Mouse (Mus musculus) CH12.LX (cell line): ENCODE data around the gene Sorbs2. TPM values are rescaled to one million over a fixed set of nuclear protein-coding genes. Genes with fewer than 3 reads are reported as not detected.

Experiments used
- DNase-seq: peaks from one replicate; pipeline ENCODE4 v3.0.0-alpha.2; 2013; ENCODE audit errors: extremely low read depth
- H3K27ac ChIP-seq: 2 replicates; pipeline ENCODE4 v1.5.1; 2012; ENCODE audit warnings: low read depth, mild to moderate bottlenecking, control low read depth, moderate library complexity; ENCODE audit not compliant: insufficient read depth
- H3K27me3 ChIP-seq: replicated peaks from 2 replicates; pipeline ENCODE3; 2012; ENCODE audit warnings: inconsistent platforms
- H3K36me3 ChIP-seq, 2 experiments: replicated peaks in 1 of 2; 2 replicates each; pipeline versions ENCODE3 to v1.6.1; 2012; ENCODE audit warnings: inconsistent platforms in 1 of 2, low read length in 1 of 2, mild to moderate bottlenecking in 1 of 2, mixed read lengths in 1 of 2, moderate library complexity in 1 of 2; ENCODE audit not compliant: control insufficient read depth in 1 of 2, insufficient read depth in 1 of 2
- H3K4me1 ChIP-seq, 2 experiments: 2 replicates each; pipeline ENCODE4 v1.6.1; 2012; ENCODE audit warnings: inconsistent platforms in 1 of 2, moderate library complexity in 1 of 2; ENCODE audit not compliant: insufficient read depth in 2 of 2, control insufficient read depth in 1 of 2
- H3K4me2 ChIP-seq: 2 replicates; pipeline ENCODE4 v1.6.1; 2012; ENCODE audit warnings: low read depth, mild to moderate bottlenecking, control low read depth; ENCODE audit not compliant: poor library complexity, insufficient read depth, severe bottlenecking
- H3K4me3 ChIP-seq, 3 experiments: fragments of 150-350 bp in 1 of 3; sonication (generic) in 1 of 3; replicated peaks in 1 of 3; 2 replicates each; pipeline versions ENCODE3 to v1.5.1; 2011 to 2012; ENCODE audit warnings: low read depth in 2 of 3, low read length in 2 of 3, mild to moderate bottlenecking in 2 of 3, moderate library complexity in 2 of 3, control low read depth in 1 of 3, improper control_type of control experiment in 1 of 3, inconsistent platforms in 1 of 3, mixed read lengths in 1 of 3; ENCODE audit not compliant: poor library complexity in 1 of 3
- H3K79me2 ChIP-seq: replicated peaks from 2 replicates; pipeline ENCODE4 v1.6.1; 2012; ENCODE audit warnings: mild to moderate bottlenecking, moderate library complexity; ENCODE audit not compliant: control insufficient read depth, poor library complexity, insufficient read depth, severe bottlenecking; ENCODE audit errors: extremely low read depth
- H3K9ac ChIP-seq: 2 replicates; pipeline ENCODE4 v1.6.1; 2012; ENCODE audit warnings: low read depth, mild to moderate bottlenecking, control low read depth, moderate library complexity; ENCODE audit not compliant: insufficient read depth
- H3K9me3 ChIP-seq: replicated peaks from 2 replicates; pipeline ENCODE3; 2012; ENCODE audit warnings: low read length, inconsistent platforms, mixed read lengths
- CHD1 ChIP-seq: IDR thresholded peaks from 2 replicates; pipeline ENCODE4 v1.6.1; 2012; ENCODE audit warnings: low read depth, low read length, improper control_type of control experiment, inconsistent platforms
- CHD2 ChIP-seq: IDR thresholded peaks from 2 replicates; pipeline ENCODE4 v1.6.1; 2011; ENCODE audit warnings: low read length, improper control_type of control experiment
- CTCF ChIP-seq, 2 experiments: IDR thresholded peaks in 1 of 2; conservative IDR thresholded peaks in 1 of 2; 2 replicates each; pipeline ENCODE4 v1.5.1; 2011 to 2012; ENCODE audit warnings: low read depth in 2 of 2, low read length in 2 of 2, improper control_type of control experiment in 1 of 2, inconsistent platforms in 1 of 2, mild to moderate bottlenecking in 1 of 2, moderate library complexity in 1 of 2
- EP300 ChIP-seq: IDR thresholded peaks from 2 replicates; pipeline ENCODE4 v1.6.1; 2011; ENCODE audit warnings: low read length, improper control_type of control experiment
- ETS1 ChIP-seq: conservative IDR thresholded peaks from 2 replicates; pipeline ENCODE4 v1.6.1; 2012; ENCODE audit warnings: low read depth, mild to moderate bottlenecking, inconsistent platforms, low read length, improper control_type of control experiment, moderate library complexity
- HCFC1 ChIP-seq: IDR thresholded peaks from 2 replicates; pipeline ENCODE4 v1.6.1; 2012; ENCODE audit warnings: low read depth, mild to moderate bottlenecking, inconsistent platforms, low read length, improper control_type of control experiment
- IRF4 ChIP-seq: IDR thresholded peaks from 2 replicates; pipeline ENCODE4 v1.6.1; 2014; ENCODE audit warnings: low read depth, mild to moderate bottlenecking, inconsistent platforms, low read length, improper control_type of control experiment
- JUN ChIP-seq: IDR thresholded peaks from 2 replicates; pipeline ENCODE4 v1.6.1; 2011; ENCODE audit warnings: low read depth, mild to moderate bottlenecking, low read length, improper control_type of control experiment, moderate library complexity; ENCODE audit not compliant: insufficient read depth
- KAT2A ChIP-seq: IDR thresholded peaks from 2 replicates; pipeline ENCODE4 v1.6.1; 2012; ENCODE audit warnings: low read length, improper control_type of control experiment, inconsistent platforms; ENCODE audit not compliant: insufficient replicate concordance
- MAX ChIP-seq: IDR thresholded peaks from 2 replicates; pipeline ENCODE4 v1.6.1; 2011; ENCODE audit warnings: low read length, improper control_type of control experiment
- MXI1 ChIP-seq: IDR thresholded peaks from 2 replicates; pipeline ENCODE4 v1.6.1; 2011; ENCODE audit warnings: mild to moderate bottlenecking, low read depth, low read length, improper control_type of control experiment
- MYC ChIP-seq: IDR thresholded peaks from 2 replicates; pipeline ENCODE4 v1.6.1; 2011; ENCODE audit warnings: low read depth, mild to moderate bottlenecking, improper control_type of control experiment, low read length
- NELFE ChIP-seq: IDR thresholded peaks from 2 replicates; pipeline ENCODE4 v1.6.1; 2011; ENCODE audit warnings: low read depth, low read length, improper control_type of control experiment
- NRF1 ChIP-seq: IDR thresholded peaks from 2 replicates; pipeline ENCODE4 v1.6.1; 2014; ENCODE audit warnings: low read depth, mild to moderate bottlenecking, inconsistent platforms, low read length, improper control_type of control experiment, moderate library complexity
- RCOR1 ChIP-seq: conservative IDR thresholded peaks from 2 replicates; pipeline ENCODE4 v1.6.1; 2012; ENCODE audit warnings: low read depth, mild to moderate bottlenecking, inconsistent platforms, low read length, improper control_type of control experiment
- SIN3A ChIP-seq: IDR thresholded peaks from 2 replicates; pipeline ENCODE4 v1.6.1; 2012; ENCODE audit warnings: low read length, improper control_type of control experiment, inconsistent platforms
- TCF12 ChIP-seq: IDR thresholded peaks from 2 replicates; pipeline ENCODE4 v1.6.1; 2014; ENCODE audit warnings: low read depth, mild to moderate bottlenecking, inconsistent platforms, low read length, improper control_type of control experiment
- USF1 ChIP-seq: IDR thresholded peaks from 2 replicates; pipeline ENCODE4 v1.6.1; 2014; ENCODE audit warnings: low read depth, mild to moderate bottlenecking, inconsistent platforms, low read length, improper control_type of control experiment
- USF2 ChIP-seq: conservative IDR thresholded peaks from 2 replicates; pipeline ENCODE4 v1.6.1; 2011; ENCODE audit warnings: low read depth, low read length, improper control_type of control experiment
- ZMIZ1 ChIP-seq: IDR thresholded peaks from 2 replicates; pipeline ENCODE4 v1.6.1; 2012; ENCODE audit warnings: low read depth, mild to moderate bottlenecking, inconsistent platforms, low read length, improper control_type of control experiment
- ZNF384 ChIP-seq: IDR thresholded peaks from 2 replicates; pipeline ENCODE4 v1.6.1; 2012; ENCODE audit warnings: low read depth, low read length, improper control_type of control experiment, inconsistent platforms
- dilution Hi-C: fragments of 300-500 bp; cut with MboI; formaldehyde crosslinking; loops from 2 replicates; pipeline ENCODE4 v1.14.3; 2020; ENCODE audit warnings: low sequenced_read_pairs; ENCODE audit not compliant: extremely low pct_unique_long_range_greater_than_20kb, extremely low pct_ligation_motif_present
- in situ Hi-C: fragments of 300-500 bp; cut with MboI; formaldehyde crosslinking; loops from 3 replicates; pipeline ENCODE4 v1.14.3; 2019; ENCODE audit warnings: low sequenced_read_pairs, low pct_ligation_motif_present, low pct_unique_long_range_greater_than_20kb, mixed read lengths
- polyA plus RNA-seq: library from polyadenylated mRNA; unstranded; fragments of >175 nt; gene quantifications from 2 replicates; pipeline ENCODE4 v1.2.1, GENCODE M21; 2012; ENCODE audit warnings: low read depth; ENCODE audit not compliant: insufficient read length
- total RNA-seq, 2 experiments: library from RNA; depleted of rRNA; stranded (reverse); fragments of 300-350 nt in 1 of 2; fragments of >200 nt in 1 of 2; gene quantifications; 2 replicates each; pipeline ENCODE4 v1.2.3; 2012 to 2014

The Sorbs2 gene
- total and polyA plus RNA-seq, 3 experiments: not detected

DNA sequence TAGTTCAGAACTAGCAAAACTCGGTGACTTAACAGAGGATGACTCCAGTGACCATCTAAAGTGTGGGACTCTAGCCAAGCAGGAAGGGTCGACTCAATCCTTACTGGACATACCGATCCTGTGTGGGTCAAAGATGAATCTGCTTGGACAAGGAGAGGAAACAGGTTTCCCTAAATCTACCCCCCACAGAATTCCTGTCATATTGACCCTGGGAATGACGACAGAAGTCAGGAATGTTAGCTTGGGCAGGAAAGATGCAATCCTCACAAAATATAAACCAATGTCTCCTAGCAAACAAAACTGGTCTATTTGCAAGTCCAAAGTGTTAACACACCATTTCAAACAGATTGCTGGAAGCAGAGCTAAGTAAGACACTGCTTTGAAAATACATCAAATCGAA is 118.8 kb downstream of the Sorbs2 start:
- DNase-seq: no peak
- dilution Hi-C loops: no loop called here
- peaks cover 0 to 8% of the 10 kb centered on the region in 2 experiments; a peak in 2 of 4 replicates for H3K4me1 ChIP-seq
- no peak overlapping the region for H3K4me3 ChIP-seq
- H3K36me3 ChIP-seq: no peaks in the 10 kb centered on the region
- no peaks in the 10 kb centered on the region for H3K27me3 ChIP-seq
- no peaks in the 10 kb centered on the region for H3K9me3 ChIP-seq
- H3K4me2 ChIP-seq: no peak overlapping the region
- in situ Hi-C loops: no loop called here
- no peaks in the 10 kb centered on the region for H3K79me2 ChIP-seq
- TF ChIP-seq MYC (no peak), HCFC1 (no peak), JUN (no peak)
- no peak overlapping the region for H3K9ac ChIP-seq
- no peak overlapping the region for H3K27ac ChIP-seq

DNA sequence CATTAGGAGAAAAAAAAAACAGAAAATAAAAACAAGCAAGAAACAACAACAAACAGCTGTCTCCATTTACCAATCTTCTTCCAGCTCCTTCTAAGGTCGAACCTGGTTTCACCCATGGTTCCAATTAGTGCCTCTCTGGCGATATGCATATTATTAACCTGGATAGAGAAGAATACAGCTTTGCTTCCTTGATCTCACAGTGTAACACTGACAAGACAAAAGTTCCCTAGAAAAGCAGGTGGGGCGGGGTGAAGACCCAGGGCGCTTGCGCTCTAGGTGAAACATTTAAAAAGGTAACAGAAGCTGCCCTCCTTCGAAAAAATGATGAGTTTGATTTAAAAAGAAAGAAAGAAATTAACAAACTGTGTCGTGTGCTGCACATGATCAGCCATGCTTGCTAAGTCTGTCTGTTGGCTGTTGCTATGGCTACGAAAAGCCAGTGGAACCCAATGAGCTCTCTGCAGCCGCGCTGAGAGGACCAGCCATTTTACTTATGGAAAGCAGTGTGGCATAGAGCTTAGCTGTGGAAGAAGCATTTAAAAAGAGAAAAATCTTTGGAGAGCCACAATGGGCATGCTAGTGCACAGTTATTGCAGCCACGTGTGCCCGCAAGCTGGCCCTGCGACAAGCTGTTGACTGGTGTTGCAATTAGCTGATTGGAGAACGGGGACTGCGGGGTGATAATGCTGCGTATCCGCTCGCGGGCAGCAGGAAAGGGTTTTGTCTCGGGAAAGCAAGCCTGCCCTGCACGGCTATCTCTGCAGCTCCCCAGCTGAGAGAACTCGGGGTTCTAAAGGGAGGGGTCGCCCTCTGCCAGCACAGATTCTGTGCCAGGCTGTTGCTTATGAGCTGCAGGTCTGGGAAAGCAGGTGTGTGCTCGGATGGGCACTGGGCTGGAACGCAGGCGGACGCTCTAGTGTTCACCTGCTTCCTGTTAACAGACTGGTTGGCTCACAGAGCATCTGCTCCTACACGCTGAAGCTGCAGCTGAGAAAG is 120.0 kb downstream of the Sorbs2 start:
- H3K4me3 ChIP-seq: no peak overlapping the region

DNA sequence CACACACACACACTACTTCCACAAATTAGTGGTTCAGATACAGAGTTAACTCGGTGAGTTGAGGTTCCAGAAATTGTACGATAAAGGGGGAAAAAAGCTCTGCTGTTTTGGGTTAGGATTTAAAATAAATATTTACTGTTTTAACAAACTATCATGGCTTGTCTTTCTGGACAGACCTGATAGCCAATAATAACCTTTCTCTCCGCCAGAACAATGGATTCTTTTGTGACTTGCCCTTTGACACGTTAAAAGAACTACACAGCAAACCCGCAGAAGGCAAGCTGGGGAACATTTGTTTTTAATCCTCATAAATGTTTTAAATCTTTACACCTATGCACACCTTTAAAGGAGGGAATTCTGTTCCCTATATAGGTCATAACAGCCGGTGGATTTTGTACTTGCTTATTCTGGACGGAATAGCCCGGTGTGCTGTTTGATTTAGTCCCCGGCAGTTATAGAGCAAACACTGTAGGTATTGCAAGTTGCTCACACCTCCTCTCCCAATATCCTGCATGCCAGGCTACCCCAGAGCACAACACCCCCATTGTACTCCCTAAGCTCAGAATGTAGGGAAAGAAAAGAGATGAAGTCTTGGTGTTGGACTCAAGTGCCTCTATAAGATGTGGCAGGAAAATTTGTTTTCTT is 121.0 kb downstream of the Sorbs2 start:
- Histone ChIP-seq H3K9me3 (no peaks in the 10 kb centered on the region), H3K27me3 (no peaks in the 10 kb centered on the region), H3K36me3 (no peaks in the 10 kb centered on the region), H3K4me2 (no peak overlapping the region), H3K4me3 (no peak overlapping the region), H3K9ac (no peak overlapping the region), H3K79me2 (no peaks in the 10 kb centered on the region), H3K27ac (no peak overlapping the region), H3K4me1 (peaks cover 0 to 8% of the 10 kb centered on the region in 2 experiments; a peak in 2 of 4 replicates)
- TF ChIP-seq JUN (no peak), KAT2A (no peak), RCOR1 (no peak), ZMIZ1 (no peak), USF1 (no peak), ETS1 (no peak), NELFE (no peak), IRF4 (no peak), CTCF (conservative IDR thresholded peaks at IDR 0.05 in 1 of 2, IDR thresholded peaks at IDR 0.05 in 1 of 2; ENCODE audit: low read depth in 2 of 2, low read length in 2 of 2) (no peak), TCF12 (no peak), ZNF384 (no peak), MXI1 (no peak), MAX (no peak), CHD1 (no peak), NRF1 (no peak), CHD2 (no peak), SIN3A (no peak)
- no peak for DNase-seq
- dilution Hi-C loops (no loop called here), in situ Hi-C loops (no loop called here)

More for the DNA sequence above, 120.0 kb downstream of the Sorbs2 start:
- H3K9me3 ChIP-seq: no peaks in the 10 kb centered on the region
- TF ChIP-seq MAX: no peak
- TF ChIP-seq USF2: no peak
- no peak for TF ChIP-seq NELFE
- no peak for TF ChIP-seq USF1
- no peak for TF ChIP-seq ZNF384
- TF ChIP-seq CHD1: no peak
- TF ChIP-seq ETS1: no peak
- TF ChIP-seq EP300: no peak
- TF ChIP-seq KAT2A: no peak
- no peak for TF ChIP-seq ZMIZ1
- no peak for TF ChIP-seq NRF1
- TF ChIP-seq MYC: no peak
- peaks cover 0 to 8% of the 10 kb centered on the region in 2 experiments; a peak in 2 of 4 replicates for H3K4me1 ChIP-seq
- DNase-seq: peak; percentile 20
- dilution Hi-C loops: no loop called here
- no peak overlapping the region for H3K9ac ChIP-seq
- no peaks in the 10 kb centered on the region for H3K36me3 ChIP-seq
- no peaks in the 10 kb centered on the region for H3K79me2 ChIP-seq
- H3K4me2 ChIP-seq: 0 out of 2 replicates have a peak overlapping the region, but pooled peaks have one; percentile 10
- H3K27ac ChIP-seq: no peak overlapping the region
- in situ Hi-C loops: no loop called here
- H3K27me3 ChIP-seq: no peaks in the 10 kb centered on the region
